Mouse (Mus musculus) ES-Bruce4 (cell line): ENCODE results near the gene Zfp414. TPM values are rescaled to one million over a fixed set of nuclear protein-coding genes. Genes with fewer than 3 reads are reported as not detected.
A peak's percentile ranks its signal among the peaks of the same experiment; 100 is the strongest.
"Not testable (repeated sequence)": the region's sequence is repeated elsewhere in the genome, so short reads cannot be mapped to it uniquely, and the experiment has no call there.

Experiments used
- H3K27ac ChIP-seq: 2 replicates; pipeline ENCODE4 v1.5.1; 2012; ENCODE audit warnings: low read length, inconsistent platforms; ENCODE audit not compliant: insufficient read depth
- H3K27me3 ChIP-seq: 2 replicates; pipeline ENCODE4 v1.6.1; 2012; ENCODE audit warnings: mild to moderate bottlenecking, low read length, inconsistent platforms; ENCODE audit not compliant: control insufficient read depth, poor library complexity, insufficient read depth, severe bottlenecking
- H3K36me3 ChIP-seq: 2 replicates; pipeline ENCODE4 v1.6.1; 2012; ENCODE audit warnings: inconsistent platforms, mild to moderate bottlenecking, low read length, moderate library complexity; ENCODE audit not compliant: control insufficient read depth, poor library complexity, insufficient read depth, severe bottlenecking
- H3K4me1 ChIP-seq: one replicate; pipeline ENCODE4 v1.8.1; 2011; ENCODE audit warnings: low read length; ENCODE audit not compliant: control insufficient read depth, insufficient read depth
- H3K4me3 ChIP-seq: 2 replicates; pipeline ENCODE4 v1.5.1; 2011; ENCODE audit warnings: low read depth, mild to moderate bottlenecking, low read length
- H3K9ac ChIP-seq: 2 replicates; pipeline ENCODE4 v1.6.1; 2012; ENCODE audit warnings: low read depth, mild to moderate bottlenecking, inconsistent platforms; ENCODE audit not compliant: poor library complexity, severe bottlenecking
- H3K9me3 ChIP-seq: replicated peaks from 2 replicates; pipeline ENCODE4 v1.6.1; 2012; ENCODE audit warnings: mild to moderate bottlenecking, low read length, inconsistent platforms; ENCODE audit not compliant: control insufficient read depth, poor library complexity, insufficient read depth, severe bottlenecking
- CTCF ChIP-seq: IDR thresholded peaks from one replicate; pipeline ENCODE4 v1.8.1; 2011; ENCODE audit warnings: low read depth, low read length
- EP300 ChIP-seq: IDR thresholded peaks from 2 replicates; pipeline ENCODE4 v1.6.1; 2011; ENCODE audit warnings: low read depth, low read length; ENCODE audit not compliant: insufficient read depth
- POLR2A ChIP-seq: IDR thresholded peaks from one replicate; pipeline ENCODE4 v1.8.1; 2011; ENCODE audit warnings: low read length; ENCODE audit not compliant: insufficient read depth
- polyA plus RNA-seq: library from polyadenylated mRNA; stranded (reverse); fragments of >200 nt; gene quantifications from 2 replicates; pipeline ENCODE4 v1.2.4, GENCODE M21; 2011; ENCODE audit warnings: low read depth; ENCODE audit not compliant: missing spikeins, insufficient read depth, insufficient read length

Zfp414 gene
- polyA plus RNA-seq, 1 experiment, result 31.9 TPM

DNA sequence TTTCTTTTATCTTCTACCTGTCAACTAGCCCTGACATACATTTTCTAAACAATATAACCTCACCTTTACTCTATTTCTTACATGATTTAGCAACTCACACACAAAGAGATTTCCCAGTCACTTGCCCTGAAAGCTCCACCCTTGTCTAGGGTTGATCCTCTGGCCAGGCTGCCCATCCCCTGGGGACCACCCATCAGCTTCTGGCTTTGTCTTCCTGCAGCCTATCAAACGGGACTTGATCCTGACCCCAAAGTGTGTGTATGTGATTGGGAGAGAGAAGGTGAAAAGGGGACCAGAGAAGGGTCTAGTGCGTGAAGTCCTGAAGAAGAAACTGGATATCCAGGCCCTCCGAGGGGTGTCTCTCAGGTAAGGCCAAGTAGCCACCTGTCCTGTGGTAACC is 28.1 kb upstream of the Zfp414 start:
- H3K4me1 ChIP-seq, result peaks cover 4% of the 10 kb centered on the region
- TF ChIP-seq CTCF (no peak), POLR2A (no peak), EP300 (no peak)
- no peak overlapping the region for H3K4me3 ChIP-seq
- H3K27me3 ChIP-seq, result no peaks in the 10 kb centered on the region
- H3K27ac ChIP-seq, result peak overlapping the region; percentile 74; the same call in 1 of the 2 replicates
- H3K36me3 ChIP-seq, result no peaks in the 10 kb centered on the region
- no peak overlapping the region for H3K9ac ChIP-seq
- no peaks in the 10 kb centered on the region; the same call in 1 of the 2 replicates for H3K9me3 ChIP-seq

DNA sequence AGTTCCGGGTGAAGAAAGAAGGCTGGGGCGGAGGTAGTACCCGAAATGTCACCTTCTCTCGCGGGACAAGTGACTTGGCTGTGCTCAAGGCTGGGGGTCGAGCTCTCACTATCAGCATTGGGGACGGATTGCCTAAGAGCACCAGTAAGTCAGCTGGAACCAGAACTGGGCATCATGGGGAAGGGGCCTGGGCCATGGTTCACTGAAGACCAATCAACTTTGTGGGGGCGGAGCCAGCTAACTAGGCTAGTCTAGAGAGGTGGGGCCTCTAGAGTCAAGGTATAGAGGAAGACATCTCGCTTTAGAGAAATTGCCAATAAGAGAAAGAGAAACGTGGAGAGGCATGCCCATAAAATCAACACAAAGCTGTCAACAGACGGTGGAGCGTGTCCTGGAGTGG is 26.9 kb upstream of the Zfp414 start:
- peaks cover 4% of the 10 kb centered on the region for H3K4me1 ChIP-seq
- peak overlapping the region; percentile 51 for H3K4me3 ChIP-seq
- no peaks in the 10 kb centered on the region for H3K27me3 ChIP-seq
- no peaks in the 10 kb centered on the region for H3K36me3 ChIP-seq
- no peaks in the 10 kb centered on the region; the same call in 1 of the 2 replicates for H3K9me3 ChIP-seq
- 0 out of 2 replicates have a peak overlapping the region, but pooled peaks have one; percentile 13 for H3K9ac ChIP-seq
- H3K27ac ChIP-seq, result no peak overlapping the region
- TF ChIP-seq POLR2A, result no peak
- no peak for TF ChIP-seq EP300
- TF ChIP-seq CTCF, result no peak

DNA sequence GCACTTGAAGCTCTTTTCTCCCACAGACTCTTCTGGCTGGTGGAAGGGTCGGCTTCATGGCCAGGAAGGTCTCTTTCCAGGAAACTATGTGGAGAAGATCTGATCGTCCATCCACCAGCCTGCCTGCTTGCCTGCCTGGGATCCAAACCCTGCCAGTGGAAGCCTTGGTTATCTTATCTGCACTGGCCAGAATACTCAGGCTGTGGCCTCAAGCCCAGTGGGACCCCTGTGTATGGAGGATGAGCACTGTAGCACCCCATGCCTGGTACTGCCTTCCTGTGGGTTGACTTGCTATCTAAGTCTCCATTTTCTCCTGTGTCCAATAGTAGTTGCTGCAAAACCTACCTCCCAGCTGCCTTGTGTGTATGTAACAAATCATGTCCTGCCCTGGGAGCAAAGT is 21.6 kb upstream of the Zfp414 start:
- Histone ChIP-seq H3K9ac (no peak overlapping the region), H3K27me3 (no peaks in the 10 kb centered on the region), H3K36me3 (no peaks in the 10 kb centered on the region), H3K4me1 (peaks cover 1% of the 10 kb centered on the region), H3K27ac (no peak overlapping the region), H3K4me3 (no peak overlapping the region), H3K9me3 (no peaks in the 10 kb centered on the region)
- TF ChIP-seq POLR2A (no peak), CTCF (no peak), EP300 (no peak)

DNA sequence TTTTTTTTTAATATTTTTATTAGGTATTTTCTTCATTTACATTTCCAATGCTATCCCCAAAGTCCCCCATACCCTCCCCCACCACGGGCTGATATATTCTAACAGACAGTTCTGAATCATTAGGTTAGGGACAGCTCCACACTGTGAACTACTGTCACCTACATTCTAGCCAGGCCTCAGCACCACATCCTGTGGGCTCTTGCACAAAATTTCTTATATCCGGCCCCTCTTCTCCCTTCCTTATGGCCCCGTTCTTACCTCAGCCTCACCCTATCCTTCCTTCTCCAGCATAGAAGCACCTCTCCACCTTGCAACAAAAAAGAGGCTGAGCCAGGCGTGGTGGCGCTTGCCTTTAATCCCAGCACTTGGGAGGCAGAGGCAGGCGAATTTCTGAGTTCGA is 18.3 kb upstream of the Zfp414 start:
- Histone ChIP-seq H3K36me3 (no peaks in the 10 kb centered on the region), H3K27me3 (no peaks in the 10 kb centered on the region), H3K9me3 (no peaks in the 10 kb centered on the region), H3K4me3 (no peak overlapping the region), H3K9ac (no peak overlapping the region), H3K4me1 (no peaks in the 10 kb centered on the region), H3K27ac (no peak overlapping the region)
- TF ChIP-seq CTCF (no peak), POLR2A (no peak), EP300 (no peak)

DNA sequence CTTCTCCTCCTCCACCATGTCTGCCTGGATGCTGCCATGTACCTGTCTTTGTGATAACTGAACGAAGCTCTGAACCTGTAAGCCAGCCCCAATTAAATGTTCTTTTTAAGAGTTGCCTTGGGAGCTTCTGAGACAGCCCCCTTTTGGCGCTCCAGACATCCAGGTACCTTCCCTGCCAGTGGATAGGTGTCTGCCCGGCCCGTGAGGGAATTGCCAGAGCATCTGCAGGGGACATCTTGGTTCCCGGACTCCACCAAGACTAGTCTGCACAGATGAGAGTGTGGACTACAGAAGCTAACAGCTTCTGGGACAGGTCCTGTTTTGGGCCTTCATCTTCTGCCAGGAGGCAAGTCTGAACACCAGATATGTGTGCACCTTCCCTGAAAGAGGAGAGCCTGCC is 15.2 kb upstream of the Zfp414 start:
- H3K9ac ChIP-seq, H3K27ac ChIP-seq, H3K4me3 ChIP-seq, H3K36me3 ChIP-seq, H3K27me3 ChIP-seq, H3K9me3 ChIP-seq, H3K4me1 ChIP-seq: not testable (repeated sequence)

DNA sequence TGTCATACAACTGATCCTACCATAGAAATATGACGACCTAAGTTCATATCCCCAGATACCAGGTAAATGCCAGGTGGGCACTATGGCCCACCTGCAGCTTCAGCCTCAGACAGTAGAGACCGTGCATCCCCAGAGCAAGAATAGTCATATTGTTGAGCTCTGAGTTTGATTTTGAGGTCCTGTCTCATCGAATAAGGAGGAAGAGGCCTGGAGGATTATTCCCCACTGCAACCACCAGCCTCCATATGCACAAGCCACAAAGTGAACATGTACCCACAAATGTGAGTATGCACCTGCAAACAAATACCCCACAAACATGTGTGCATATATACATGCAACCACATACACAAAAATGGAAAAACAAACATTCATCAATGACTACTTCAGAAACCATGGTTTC is 1.6 kb upstream of the Zfp414 start:
- no peak for TF ChIP-seq CTCF
- no peak for TF ChIP-seq EP300
- TF ChIP-seq POLR2A, result no peak
- H3K4me1 ChIP-seq, result no peaks in the 10 kb centered on the region
- no peak overlapping the region for H3K27ac ChIP-seq
- peaks cover 10% of the 10 kb centered on the region for H3K36me3 ChIP-seq
- no peak overlapping the region for H3K9ac ChIP-seq
- H3K4me3 ChIP-seq, result no peak overlapping the region
- H3K27me3 ChIP-seq, result no peaks in the 10 kb centered on the region
- H3K9me3 ChIP-seq, result peaks cover 3% of the 10 kb centered on the region; the same call in 1 of the 2 replicates
